Mouse (Mus musculus) olfactory bulb, adult 2 months (tissue): Measurements from ENCODE around the gene Gamt. TPM values are rescaled to one million over a fixed set of nuclear protein-coding genes. Genes with fewer than 3 reads are reported as not detected.
A peak's percentile ranks its signal among the peaks of the same experiment; 100 is the strongest.

ENCODE experiments used
- H3K27ac ChIP-seq: fragments of 200-500 bp; 2 replicates; pipeline ENCODE4 v1.5.1; 2012; ENCODE audit warnings: low read depth, low read length; ENCODE audit not compliant: insufficient read depth
- H3K4me1 ChIP-seq: fragments of 200-500 bp; 2 replicates; pipeline ENCODE4 v1.6.1; 2012; ENCODE audit warnings: low read length; ENCODE audit not compliant: control insufficient read depth, insufficient read depth
- H3K4me3 ChIP-seq: fragments of 200-500 bp; 2 replicates; pipeline ENCODE4 v1.5.1; 2012; ENCODE audit warnings: mild to moderate bottlenecking, low read depth, low read length, moderate library complexity; ENCODE audit not compliant: insufficient read depth
- CTCF ChIP-seq: fragments of 200-500 bp; IDR thresholded peaks from 2 replicates; pipeline ENCODE4 v1.5.1; 2012; ENCODE audit warnings: low read depth, mild to moderate bottlenecking, low read length, moderate library complexity; ENCODE audit not compliant: insufficient read depth
- POLR2A ChIP-seq: fragments of 200-500 bp; IDR thresholded peaks from 2 replicates; pipeline ENCODE4 v1.6.1; 2012; ENCODE audit warnings: mild to moderate bottlenecking, low read depth, low read length, moderate library complexity; ENCODE audit not compliant: insufficient read depth
- WGBS: fragments of 180-500 bp; shearing (Covaris S2); methylation state at CpG from one replicate; pipeline ENCODE4 v1.1.7; 2018; 5-methylcytosine and 5-hydroxymethylcytosine counted together
- polyA plus RNA-seq: library from polyadenylated mRNA; stranded (reverse); fragments of >200 nt; gene quantifications from 2 replicates; pipeline ENCODE4 v1.2.4, GENCODE M21; 2012; ENCODE audit warnings: low replicate concordance; ENCODE audit not compliant: missing spikeins, insufficient read depth, insufficient read length

Gene Gamt
- not detected in 2 replicates for polyA plus RNA-seq

- peak; percentile 34; the same call in 1 of the 2 replicates for TF ChIP-seq POLR2A
- TF ChIP-seq CTCF: no peak
- Histone ChIP-seq H3K4me1 (peaks cover 25% of the 10 kb centered on the region), H3K27ac (peak within 1 kb of the TSS; percentile 65), H3K4me3 (peak within 1 kb of the TSS; percentile 49)
- WGBS: under 1% methylated on average over 49 of the region's 49 CpGs
Observed at GRCm38 (mm10) chr10:80260642-80261584, at the start of gene Gamt, which contains the start of gene Dazap1. Gamt (minus strand) TSS chr10:80261012. Dazap1 (plus strand) TSS chr10:80261486.

GRCm38 (mm10) chr10:80304862-80305261 lies 44.0 kb upstream of the Gamt start:
- WGBS: 54% methylated on average over 25 of the region's 25 CpGs
- peaks cover 23% of the 10 kb centered on the region for H3K4me1 ChIP-seq
- TF ChIP-seq CTCF (no peak), POLR2A (no peak)
- no peak overlapping the region for H3K27ac ChIP-seq
- H3K4me3 ChIP-seq: no peak overlapping the region

- no peak overlapping the region for H3K4me3 ChIP-seq
- no peak for TF ChIP-seq POLR2A
- TF ChIP-seq CTCF: no peak
- no peak overlapping the region for H3K27ac ChIP-seq
- H3K4me1 ChIP-seq: peaks cover 27% of the 10 kb centered on the region
- WGBS: 75% methylated on average over 12 of the region's 12 CpGs
Observed at GRCm38 (mm10) chr10:80304458-80304857, 43.6 kb upstream of the Gamt start.

- Histone ChIP-seq H3K4me1 (peaks cover 39% of the 10 kb centered on the region), H3K4me3 (no peak overlapping the region), H3K27ac (no peak overlapping the region; the same call in 1 of the 2 replicates)
- 38% methylated on average over 9 of the region's 9 CpGs for WGBS
- TF ChIP-seq CTCF (no peak), POLR2A (no peak)
Observed at GRCm38 (mm10) chr10:80302471-80302881, 41.7 kb upstream of the Gamt start.

GRCm38 (mm10) chr10:80302082-80302355 lies 41.2 kb upstream of the Gamt start:
- Histone ChIP-seq H3K4me1 (peaks cover 43% of the 10 kb centered on the region), H3K27ac (peak overlapping the region; percentile 58), H3K4me3 (0 out of 2 replicates have a peak overlapping the region, but pooled peaks have one; percentile 1)
- WGBS: 73% methylated on average over 5 of the region's 5 CpGs
- TF ChIP-seq POLR2A (no peak), CTCF (no peak)

GRCm38 (mm10) chr10:80301256-80302081 lies 40.7 kb upstream of the Gamt start:
- WGBS: 59% methylated on average over 10 of the region's 10 CpGs
- Histone ChIP-seq H3K27ac (peak overlapping the region; percentile 58), H3K4me1 (peaks cover 49% of the 10 kb centered on the region), H3K4me3 (peak overlapping the region; percentile 42)
- no peak for TF ChIP-seq CTCF
- no peak for TF ChIP-seq POLR2A

- WGBS: 18% methylated on average over 11 of the region's 11 CpGs
- H3K27ac ChIP-seq: peak overlapping the region; percentile 39; the same call in 1 of the 2 replicates
- H3K4me3 ChIP-seq: peak overlapping the region; percentile 42
- peaks cover 55% of the 10 kb centered on the region for H3K4me1 ChIP-seq
- TF ChIP-seq POLR2A (no peak), CTCF (no peak)
Observed at GRCm38 (mm10) chr10:80300672-80301181, 39.9 kb upstream of the Gamt start.

GRCm38 (mm10) chr10:80299824-80300223 lies 39.0 kb upstream of the Gamt start:
- Histone ChIP-seq H3K4me1 (peaks cover 58% of the 10 kb centered on the region), H3K4me3 (peak overlapping the region; percentile 89), H3K27ac (peak overlapping the region; percentile 94)
- TF ChIP-seq CTCF (no peak), POLR2A (no peak)
- 30% methylated on average over 10 of the region's 10 CpGs for WGBS
